Mouse (Mus musculus): ENCODE measurements at regions not wholly inside any gene's neighbourhood (a gene's known extent, or its start where the extent isn't known, plus 50 kb on each side); places are given as distances from the start of the nearest gene placed in this dataset.

DNA sequence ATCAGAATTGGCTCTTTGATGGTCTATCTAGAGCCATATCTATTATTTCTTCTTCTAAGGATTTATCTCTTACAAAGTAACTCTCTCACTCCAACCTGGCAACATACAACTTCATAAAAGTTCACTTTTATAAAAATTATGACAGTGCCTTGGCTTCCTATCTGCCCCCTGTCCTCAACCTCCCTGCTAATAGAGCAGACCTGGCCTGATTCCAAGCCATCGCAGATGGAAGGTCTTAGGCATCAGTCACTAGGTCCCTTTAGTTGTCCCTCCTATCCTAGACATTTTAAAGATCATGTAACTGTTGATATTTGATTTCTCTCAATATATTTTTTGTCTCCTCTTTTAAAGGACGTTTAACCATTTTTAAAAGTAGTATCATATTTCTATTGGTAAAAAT lies 1974.3 kb upstream of the Slc39a10 start:
- no peaks in the 10 kb centered on the region for H3K36me3 ChIP-seq (ENCODE audit: control insufficient read depth, insufficient read depth, low read length)
- H3K27ac ChIP-seq (ENCODE audit: low read depth, low read length) = no peak overlapping the region
- no peak overlapping the region for H3K9ac ChIP-seq (ENCODE audit: low read length)
- H3K4me3 ChIP-seq (ENCODE audit: low read depth, low read length) = no peak overlapping the region
- WGBS = 89% methylated on average over 2 of the region's 2 CpGs
- no peak overlapping the region for H3K4me2 ChIP-seq
- no peaks in the 10 kb centered on the region for H3K27me3 ChIP-seq (ENCODE audit: control insufficient read depth, insufficient read depth, low read length)
- ATAC-seq (ENCODE audit: low FRiP score) (no peak), DNase-seq (ENCODE audit: low spot score, missing footprints) (no peak)
- no peaks in the 10 kb centered on the region for H3K9me3 ChIP-seq (ENCODE audit: control insufficient read depth, low read length)
- no peaks in the 10 kb centered on the region for H3K4me1 ChIP-seq (ENCODE audit: control insufficient read depth, insufficient read depth, low read length)

- Histone ChIP-seq H3K27ac (ENCODE audit: low read depth, low read length) (no peak overlapping the region), H3K4me2 (no peak overlapping the region), H3K9ac (ENCODE audit: low read length) (no peak overlapping the region), H3K27me3 (ENCODE audit: control insufficient read depth, insufficient read depth, low read length) (no peaks in the 10 kb centered on the region), H3K4me3 (ENCODE audit: low read depth, low read length) (no peak overlapping the region), H3K36me3 (ENCODE audit: control insufficient read depth, insufficient read depth, low read length) (no peaks in the 10 kb centered on the region), H3K4me1 (ENCODE audit: control insufficient read depth, insufficient read depth, low read length) (no peaks in the 10 kb centered on the region), H3K9me3 (ENCODE audit: control insufficient read depth, low read length) (no peaks in the 10 kb centered on the region)
- 67% methylated on average over 1 of the region's 1 CpGs for WGBS
- ATAC-seq (ENCODE audit: low FRiP score) = no peak
- DNase-seq (ENCODE audit: low spot score, missing footprints) = peak; percentile 86
Observed at GRCm38 (mm10) chr1:48881373-48881772, 1988.7 kb upstream of the Slc39a10 start.

DNA sequence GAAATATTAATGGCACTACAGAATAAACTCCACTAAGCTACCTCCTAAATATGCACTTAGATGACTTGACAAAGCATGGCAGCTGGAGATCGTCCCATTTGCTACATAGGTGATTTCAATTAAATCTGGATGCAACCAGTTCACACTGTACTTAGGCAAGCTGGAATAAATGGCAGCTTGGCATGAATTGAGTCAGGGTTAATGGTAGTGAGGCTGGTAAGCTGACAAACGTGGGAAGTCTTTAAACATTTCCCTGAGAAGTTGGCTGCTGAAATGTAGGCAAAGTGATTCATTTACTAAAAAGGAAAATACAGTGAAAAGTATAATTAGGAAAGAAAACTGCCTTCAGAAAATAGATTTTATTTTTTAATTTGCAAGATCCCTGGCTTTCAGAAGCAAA lies 2000.9 kb upstream of the Slc39a10 start:
- DNase-seq (ENCODE audit: low spot score, missing footprints) (no peak), ATAC-seq (ENCODE audit: low FRiP score) (no peak)
- Histone ChIP-seq H3K27ac (ENCODE audit: low read depth, low read length) (no peak overlapping the region), H3K36me3 (ENCODE audit: control insufficient read depth, insufficient read depth, low read length) (no peaks in the 10 kb centered on the region), H3K4me3 (ENCODE audit: low read depth, low read length) (no peak overlapping the region), H3K4me1 (ENCODE audit: control insufficient read depth, insufficient read depth, low read length) (no peaks in the 10 kb centered on the region), H3K27me3 (ENCODE audit: control insufficient read depth, insufficient read depth, low read length) (no peaks in the 10 kb centered on the region), H3K9ac (ENCODE audit: low read length) (no peak overlapping the region), H3K4me2 (no peak overlapping the region), H3K9me3 (ENCODE audit: control insufficient read depth, low read length) (no peaks in the 10 kb centered on the region)
- 72% methylated on average over 2 of the region's 2 CpGs for WGBS

DNA sequence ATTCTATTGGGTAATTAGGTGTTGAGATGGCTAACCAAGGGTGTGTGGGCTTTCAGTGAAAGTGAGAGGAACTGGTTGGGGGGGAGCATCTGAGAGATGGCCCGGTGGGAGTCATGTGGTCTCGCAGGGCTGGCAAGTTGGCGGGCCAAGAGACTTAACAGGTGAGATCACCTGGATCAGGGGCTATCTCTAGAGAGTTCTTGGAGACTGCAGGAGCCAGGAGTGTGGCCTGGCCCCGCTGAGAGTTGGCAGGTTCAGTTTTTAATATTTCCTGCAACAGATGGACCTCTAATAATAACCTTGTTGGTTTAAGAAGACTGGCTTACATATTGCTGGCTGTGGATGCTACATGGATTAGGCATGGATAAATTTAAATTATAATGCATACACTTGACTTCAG lies 1984.0 kb upstream of the Tmeff2 start:
- Histone ChIP-seq H3K9ac (ENCODE audit: low read length) (no peak overlapping the region), H3K9me3 (ENCODE audit: control insufficient read depth, low read length) (no peaks in the 10 kb centered on the region), H3K4me3 (ENCODE audit: low read depth, low read length) (no peak overlapping the region), H3K27me3 (ENCODE audit: control insufficient read depth, insufficient read depth, low read length) (no peaks in the 10 kb centered on the region), H3K4me2 (no peak overlapping the region), H3K36me3 (ENCODE audit: control insufficient read depth, insufficient read depth, low read length) (no peaks in the 10 kb centered on the region), H3K27ac (ENCODE audit: low read depth, low read length) (no peak overlapping the region), H3K4me1 (ENCODE audit: control insufficient read depth, insufficient read depth, low read length) (no peaks in the 10 kb centered on the region)
- ATAC-seq (ENCODE audit: low FRiP score) (no peak), DNase-seq (ENCODE audit: low spot score, missing footprints) (no peak)
- WGBS = 96% methylated on average over 4 of the region's 4 CpGs

- no peaks in the 10 kb centered on the region for H3K4me1 ChIP-seq (ENCODE audit: control insufficient read depth, insufficient read depth, low read length)
- H3K4me2 ChIP-seq = no peak overlapping the region
- H3K27me3 ChIP-seq (ENCODE audit: control insufficient read depth, insufficient read depth, low read length) = no peaks in the 10 kb centered on the region
- H3K4me3 ChIP-seq (ENCODE audit: low read depth, low read length) = no peak overlapping the region
- no peak overlapping the region for H3K9ac ChIP-seq (ENCODE audit: low read length)
- no peaks in the 10 kb centered on the region for H3K9me3 ChIP-seq (ENCODE audit: control insufficient read depth, low read length)
- DNase-seq (ENCODE audit: low spot score, missing footprints) (no peak), ATAC-seq (ENCODE audit: low FRiP score) (no peak)
- WGBS = 81% methylated on average over 2 of the region's 2 CpGs
- no peaks in the 10 kb centered on the region for H3K36me3 ChIP-seq (ENCODE audit: control insufficient read depth, insufficient read depth, low read length)
- no peak overlapping the region for H3K27ac ChIP-seq (ENCODE audit: low read depth, low read length)
Observed at GRCm38 (mm10) chr1:48943126-48943525, 1957.3 kb upstream of the Tmeff2 start.

DNA sequence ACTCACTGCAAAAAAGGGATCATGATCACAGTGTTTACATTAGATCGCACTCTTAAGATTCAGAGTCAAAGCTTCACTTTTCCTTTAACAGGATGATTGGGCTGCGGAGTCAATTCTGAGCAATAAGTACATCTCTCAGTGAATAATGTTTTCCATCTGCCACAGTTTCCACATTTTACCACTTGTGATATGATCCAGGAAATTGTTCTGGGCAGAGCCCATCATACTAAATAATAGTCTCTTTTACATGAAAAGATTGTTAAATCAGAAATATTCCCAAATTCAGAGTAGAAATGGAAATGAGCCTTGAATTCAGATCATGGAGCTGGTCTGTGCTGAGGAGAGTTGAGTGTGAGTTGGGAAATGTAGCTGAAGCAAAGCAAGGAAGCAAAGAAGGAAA lies 1956.6 kb upstream of the Tmeff2 start:
- DNase-seq (ENCODE audit: low spot score, missing footprints) (no peak), ATAC-seq (ENCODE audit: low FRiP score) (no peak)
- no peaks in the 10 kb centered on the region for H3K27me3 ChIP-seq (ENCODE audit: control insufficient read depth, insufficient read depth, low read length)
- no peak overlapping the region for H3K4me3 ChIP-seq (ENCODE audit: low read depth, low read length)
- 95% methylated on average over 2 of the region's 2 CpGs for WGBS
- H3K9ac ChIP-seq (ENCODE audit: low read length) = no peak overlapping the region
- H3K4me1 ChIP-seq (ENCODE audit: control insufficient read depth, insufficient read depth, low read length) = no peaks in the 10 kb centered on the region
- H3K27ac ChIP-seq (ENCODE audit: low read depth, low read length) = no peak overlapping the region
- H3K36me3 ChIP-seq (ENCODE audit: control insufficient read depth, insufficient read depth, low read length) = no peaks in the 10 kb centered on the region
- H3K4me2 ChIP-seq = no peak overlapping the region
- no peaks in the 10 kb centered on the region for H3K9me3 ChIP-seq (ENCODE audit: control insufficient read depth, low read length)
